Mouse (Mus musculus) cerebellum, adult 2 months (tissue): ENCODE measurements at regions not wholly inside any gene's neighbourhood (a gene's known extent, or its start where the extent isn't known, plus 50 kb on each side); places are given as distances from the start of the nearest gene placed in this dataset.

Source experiments
- DNase-seq, 2 experiments: peaks; one replicate each; pipeline ENCODE4 v3.0.0; 2021
- H3K27ac ChIP-seq: fragments of 200-500 bp; 2 replicates; pipeline ENCODE4 v1.5.1; 2012; ENCODE audit warnings: low read length, control low read depth, inconsistent platforms; ENCODE audit not compliant: insufficient read depth
- H3K27me3 ChIP-seq: fragments of 200-500 bp; 2 replicates; pipeline ENCODE4 v1.6.1; 2012; ENCODE audit warnings: inconsistent platforms, mild to moderate bottlenecking, low read length, moderate library complexity; ENCODE audit not compliant: control insufficient read depth, insufficient read depth
- H3K4me1 ChIP-seq: fragments of 200-500 bp; 2 replicates; pipeline ENCODE4 v1.6.1; 2011; ENCODE audit warnings: low read length; ENCODE audit not compliant: control insufficient read depth, insufficient read depth
- H3K4me3 ChIP-seq: fragments of 200-500 bp; replicated peaks from 2 replicates; pipeline ENCODE3; 2011; ENCODE audit warnings: mild to moderate bottlenecking, low read depth, low read length, control low read depth; ENCODE audit not compliant: insufficient read depth
- CTCF ChIP-seq: fragments of 200-500 bp; IDR thresholded peaks from 2 replicates; pipeline ENCODE4 v1.5.1; 2011; ENCODE audit warnings: low read depth, mild to moderate bottlenecking, control low read depth, low read length, moderate library complexity, borderline replicate concordance; ENCODE audit not compliant: insufficient read depth
- POLR2A ChIP-seq: fragments of 200-500 bp; IDR thresholded peaks from 2 replicates; pipeline ENCODE4 v1.6.1; 2011; ENCODE audit warnings: low read length, control low read depth, borderline replicate concordance; ENCODE audit not compliant: insufficient read depth
- WGBS: fragments of 180-500 bp; shearing (Covaris S2); methylation state at CpG from one replicate; pipeline ENCODE4 v1.1.7; 2018; 5-methylcytosine and 5-hydroxymethylcytosine counted together

- no peaks in the 10 kb centered on the region for H3K27me3 ChIP-seq
- 9% methylated on average over 16 of the region's 16 CpGs for WGBS
- peak; percentile 97 to 99 for DNase-seq
- H3K4me1 ChIP-seq, result peaks cover 14% of the 10 kb centered on the region; the same call in 1 of the 2 replicates
- H3K4me3 ChIP-seq, result no peak overlapping the region
- H3K27ac ChIP-seq, result peak overlapping the region; percentile 76; the same call in 1 of the 2 replicates
- TF ChIP-seq CTCF, result no peak
- TF ChIP-seq POLR2A, result peak; percentile 26; the same call in 1 of the 2 replicates
Observed at GRCm38 (mm10) chr3:123973806-123974576, 283.3 kb upstream of the Ndst3 start.

GRCm38 (mm10) chr3:123976475-123976874, 285.8 kb upstream of the Ndst3 start:
- H3K27me3 ChIP-seq, result no peaks in the 10 kb centered on the region
- WGBS, result 12% methylated on average over 3 of the region's 3 CpGs
- TF ChIP-seq POLR2A (no peak), CTCF (no peak)

GRCm38 (mm10) chr3:123977168-123977567, 286.5 kb upstream of the Ndst3 start:
- 6% methylated on average over 4 of the region's 4 CpGs for WGBS
- DNase-seq, result peak; percentile 67 to 84
- H3K4me1 ChIP-seq, result peaks cover 14% of the 10 kb centered on the region; the same call in 1 of the 2 replicates
- no peak overlapping the region for H3K27ac ChIP-seq
- H3K27me3 ChIP-seq, result no peaks in the 10 kb centered on the region
- H3K4me3 ChIP-seq, result no peak overlapping the region
- TF ChIP-seq POLR2A (no peak), CTCF (no peak)

More at GRCm38 (mm10) chr3:123976475-123976874, 285.8 kb upstream of the Ndst3 start:
- peak overlapping the region; percentile 73; the same call in 1 of the 2 replicates for H3K27ac ChIP-seq
- peaks cover 14% of the 10 kb centered on the region; the same call in 1 of the 2 replicates for H3K4me1 ChIP-seq
- no peak overlapping the region for H3K4me3 ChIP-seq
- peak; percentile 42 to 67 for DNase-seq

GRCm38 (mm10) chr3:123983045-123983444, 292.4 kb upstream of the Ndst3 start:
- peak in 1 of 2 experiments; percentile 34 for DNase-seq
- Histone ChIP-seq H3K4me3 (no peak overlapping the region), H3K27me3 (no peaks in the 10 kb centered on the region), H3K27ac (no peak overlapping the region), H3K4me1 (peaks cover 3% of the 10 kb centered on the region; the same call in 1 of the 2 replicates)
- TF ChIP-seq POLR2A (no peak), CTCF (no peak)

- H3K4me1 ChIP-seq, result peaks cover 3% of the 10 kb centered on the region; the same call in 1 of the 2 replicates
- TF ChIP-seq CTCF (no peak), POLR2A (no peak)
- no peak overlapping the region for H3K4me3 ChIP-seq
- WGBS, result 28% methylated on average over 1 of the region's 1 CpGs
- DNase-seq, result no peak
- H3K27ac ChIP-seq, result no peak overlapping the region
- no peaks in the 10 kb centered on the region for H3K27me3 ChIP-seq
Observed at GRCm38 (mm10) chr3:123983530-123983929, 292.9 kb upstream of the Ndst3 start.

GRCm38 (mm10) chr3:123984028-123984427, 293.4 kb upstream of the Ndst3 start:
- DNase-seq, result no peak
- TF ChIP-seq CTCF (no peak), POLR2A (no peak)
- 23% methylated on average over 1 of the region's 1 CpGs for WGBS
- H3K4me1 ChIP-seq, result peaks cover 3% of the 10 kb centered on the region; the same call in 1 of the 2 replicates
- H3K4me3 ChIP-seq, result no peak overlapping the region
- H3K27me3 ChIP-seq, result no peaks in the 10 kb centered on the region
- no peak overlapping the region for H3K27ac ChIP-seq

- no peaks in the 10 kb centered on the region; the same call in 1 of the 2 replicates for H3K27me3 ChIP-seq
- no peaks in the 10 kb centered on the region for H3K4me1 ChIP-seq
- WGBS, result 90% methylated on average over 3 of the region's 3 CpGs
- no peak overlapping the region for H3K4me3 ChIP-seq
- TF ChIP-seq POLR2A (no peak), CTCF (no peak)
- no peak for DNase-seq
- H3K27ac ChIP-seq, result no peak overlapping the region
Observed at GRCm38 (mm10) chr3:123999957-124000616, 309.4 kb upstream of the Ndst3 start.
